11 mouse cellular contexts compared by ENCODE assay signal in genomic region chr11:75141913-75142312, GRCm38 (mm10). TPM values are rescaled to one million over a fixed set of nuclear protein-coding genes. Genes with fewer than 3 reads are reported as not detected.
DNase-seq lines count a peak whose midpoint lies in the region; ATAC-seq and TF ChIP-seq lines count a peak whose summit lies in the region.
"Had no signal": no experiment of that assay in that cellular context is flagged by ENCODE, and none has a peak within 500 bp of the region (broad histone marks: within the 10 kb centered on the region; RNA-seq: fewer than 3 reads in every experiment).

No protein-coding gene starts in this region.

- peaks cover 66% of the 10 kb centered on the region for H3K4me1 ChIP-seq in heart, embryonic 12.5 days (replicated peaks)
- peaks cover 46% of the 10 kb centered on the region for H3K4me1 ChIP-seq in heart, embryonic 11.5 days (ENCODE audit: control insufficient read depth, insufficient read depth, low read length)
- peaks cover 19% of the 10 kb centered on the region; the same call in 1 of the 2 replicates for H3K4me1 ChIP-seq in lung, postnatal 0 days (ENCODE audit: insufficient read depth, low read depth, low read length)
- peaks cover 61% of the 10 kb centered on the region for H3K4me1 ChIP-seq in embryonic facial prominence, embryonic 15.5 days
- H3K4me1 ChIP-seq in stomach, embryonic 15.5 days: peaks cover 51% of the 10 kb centered on the region

- intact Hi-C loops in left cerebral cortex, adult 2 months (cut with DNase I): no loop called here

- DNase-seq in lung, postnatal 0 days (ENCODE audit: low spot score): peak; percentile 63
- no peak for DNase-seq in lung, postnatal 14 days
- DNase-seq in layer of hippocampus, adult 18-20 months (ENCODE audit: low spot score in 2 of 2): no peak
- no peak for DNase-seq in left cerebral cortex, adult 2 months (ENCODE audit: extremely low spot score in 1 of 2, low spot score in 2 of 2)
- DNase-seq: adrenal gland, adult 8-10 months; cerebellum, adult 8-10 months had no signal

- no peaks in the 10 kb centered on the region for H3K27me3 ChIP-seq in heart, embryonic 12.5 days (replicated peaks)
- no peaks in the 10 kb centered on the region for H3K27me3 ChIP-seq in heart, embryonic 11.5 days (ENCODE audit: control insufficient read depth, insufficient read depth, low read length)
- H3K27me3 ChIP-seq in lung, postnatal 0 days (replicated peaks; ENCODE audit: insufficient read depth, low read length): no peaks in the 10 kb centered on the region
- H3K27me3 ChIP-seq in embryonic facial prominence, embryonic 15.5 days: no peaks in the 10 kb centered on the region
- H3K27me3 ChIP-seq in stomach, embryonic 15.5 days (replicated peaks): no peaks in the 10 kb centered on the region
- H3K27me3 ChIP-seq: CH12.LX had no signal

- no peak for TF ChIP-seq EP300 in lung, postnatal 0 days (IDR thresholded peaks at IDR 0.05)

- no peaks in the 10 kb centered on the region for H3K9me3 ChIP-seq in heart, embryonic 12.5 days (replicated peaks)
- H3K9me3 ChIP-seq in heart, embryonic 11.5 days (replicated peaks; ENCODE audit: control insufficient read depth, low read length): no peaks in the 10 kb centered on the region
- H3K9me3 ChIP-seq in lung, postnatal 0 days (ENCODE audit: low read length): no peaks in the 10 kb centered on the region
- H3K9me3 ChIP-seq in embryonic facial prominence, embryonic 15.5 days (replicated peaks): no peaks in the 10 kb centered on the region
- H3K9me3 ChIP-seq in stomach, embryonic 15.5 days: no peaks in the 10 kb centered on the region

- no peak overlapping the region for H3K9ac ChIP-seq in heart, embryonic 12.5 days
- no peak overlapping the region for H3K9ac ChIP-seq in heart, embryonic 11.5 days (ENCODE audit: low read depth, low read length)
- H3K9ac ChIP-seq in lung, postnatal 0 days (replicated peaks; ENCODE audit: low read depth): no peak overlapping the region
- no peak overlapping the region for H3K9ac ChIP-seq in embryonic facial prominence, embryonic 15.5 days
- H3K9ac ChIP-seq in stomach, embryonic 15.5 days: no peak overlapping the region

- 48% methylated on average over 1 of the region's 1 CpGs for WGBS in heart, embryonic 12.5 days
- WGBS in heart, embryonic 11.5 days (ENCODE audit: insufficient replicate concordance): 47% methylated on average over 1 of the region's 1 CpGs
- 32% methylated on average over 1 of the region's 1 CpGs for WGBS in lung, postnatal 0 days
- 8% methylated on average over 1 of the region's 1 CpGs for WGBS in embryonic facial prominence, embryonic 15.5 days
- WGBS in stomach, embryonic 15.5 days: 26% methylated on average over 1 of the region's 1 CpGs

- ATAC-seq in heart, embryonic 12.5 days (ENCODE audit: insufficient number of reproducible peaks, low FRiP score): no peak
- no peak for ATAC-seq in heart, embryonic 11.5 days (replicated peaks; ENCODE audit: insufficient number of reproducible peaks, low FRiP score, low TSS enrichment)
- peak; percentile 11; the same call in 1 of the 2 replicates for ATAC-seq in lung, postnatal 0 days
- peak; percentile 59 for ATAC-seq in embryonic facial prominence, embryonic 15.5 days (ENCODE audit: insufficient number of reproducible peaks, low FRiP score, low TSS enrichment, low read depth)
- ATAC-seq in stomach, embryonic 15.5 days (ENCODE audit: insufficient read depth, low FRiP score, low read depth): peak; percentile 51; the same call in 1 of the 2 replicates

- peak overlapping the region; percentile 54; the same call in 1 of the 2 replicates for H3K27ac ChIP-seq in heart, embryonic 12.5 days (ENCODE audit: poor library complexity, severe bottlenecking)
- no peak overlapping the region for H3K27ac ChIP-seq in heart, embryonic 11.5 days (ENCODE audit: low read depth, low read length)
- H3K27ac ChIP-seq in lung, postnatal 0 days (ENCODE audit: low read length): peak overlapping the region; percentile 33; the same call in 1 of the 2 replicates
- H3K27ac ChIP-seq in embryonic facial prominence, embryonic 15.5 days (replicated peaks): peak overlapping the region; percentile 86
- H3K27ac ChIP-seq in stomach, embryonic 15.5 days: peak overlapping the region; percentile 90
- H3K27ac ChIP-seq in left cerebral cortex, adult 2 months: no peak overlapping the region

- H3K36me3 ChIP-seq in heart, embryonic 12.5 days: peaks cover 26% of the 10 kb centered on the region
- H3K36me3 ChIP-seq in heart, embryonic 11.5 days (ENCODE audit: control insufficient read depth, insufficient read depth, low read length): peaks cover 3% of the 10 kb centered on the region; the same call in 1 of the 2 replicates
- 0 out of 2 replicates have a peak, but pooled peaks cover 4% of the 10 kb centered on the region for H3K36me3 ChIP-seq in lung, postnatal 0 days (ENCODE audit: insufficient read depth, low read length)
- peaks cover 23% of the 10 kb centered on the region for H3K36me3 ChIP-seq in embryonic facial prominence, embryonic 15.5 days
- H3K36me3 ChIP-seq in stomach, embryonic 15.5 days: peaks cover 10% of the 10 kb centered on the region; the same call in 1 of the 2 replicates

- H3K4me3 ChIP-seq in heart, embryonic 12.5 days: no peak overlapping the region
- no peak overlapping the region for H3K4me3 ChIP-seq in heart, embryonic 11.5 days (ENCODE audit: low read depth, low read length)
- H3K4me3 ChIP-seq in lung, postnatal 0 days (ENCODE audit: low read depth, low read length): no peak overlapping the region
- no peak overlapping the region for H3K4me3 ChIP-seq in embryonic facial prominence, embryonic 15.5 days (replicated peaks)
- H3K4me3 ChIP-seq in stomach, embryonic 15.5 days (replicated peaks): no peak overlapping the region
- H3K4me3 ChIP-seq in left cerebral cortex, adult 2 months: no peak overlapping the region

- TF ChIP-seq CTCF in lung, postnatal 0 days (IDR thresholded peaks at IDR 0.05): no peak
- no peak for TF ChIP-seq CTCF in left cerebral cortex, adult 2 months (IDR thresholded peaks at IDR 0.05)

- no peak overlapping the region for H3K4me2 ChIP-seq in heart, embryonic 12.5 days
- no peak overlapping the region for H3K4me2 ChIP-seq in heart, embryonic 11.5 days
- no peak overlapping the region for H3K4me2 ChIP-seq in lung, postnatal 0 days (replicated peaks; ENCODE audit: low read depth, low read length)
- H3K4me2 ChIP-seq in embryonic facial prominence, embryonic 15.5 days (replicated peaks): no peak overlapping the region
- H3K4me2 ChIP-seq in stomach, embryonic 15.5 days: no peak overlapping the region

RNA-seq across cellular contexts. Expression of gene Hic1, which starts 27.4 kb away (rescaled TPM):
- 13.3 and 13.8 TPM in 2 replicates for polyA plus RNA-seq in heart, embryonic 12.5 days (2016; fragmentation: Nextera tagmentation; extraction: Ambion mirVana)
- 2.5 and 3.0 TPM in 2 replicates for polyA plus RNA-seq in heart, embryonic 11.5 days (2014; fragmentation: Nextera tagmentation; extraction: Ambion mirVana)
- polyA plus RNA-seq in lung, postnatal 0 days (2015; fragmentation: Nextera tagmentation; extraction: Ambion mirVana): 9.9 and 13.4 TPM in 2 replicates
- polyA plus RNA-seq in embryonic facial prominence, embryonic 15.5 days (2015; fragmentation: Nextera tagmentation; extraction: Ambion mirVana): 17.7 and 19.8 TPM in 2 replicates
- 25.3 and 28.0 TPM in 2 replicates for polyA plus RNA-seq in stomach, embryonic 15.5 days (2015; fragmentation: Nextera tagmentation; extraction: Ambion mirVana)
- total RNA-seq in layer of hippocampus, adult 18-20 months (2021): 1 to 10 TPM; 2.7 to 3.3 TPM
- total RNA-seq in left cerebral cortex, adult 2 months (2021): 1 to 10 TPM; 3.3 to 3.9 TPM

RNA-seq across cellular contexts. Expression of gene Ovca2, which starts 36.7 kb away (rescaled TPM):
- polyA plus RNA-seq in heart, embryonic 12.5 days (2016; fragmentation: Nextera tagmentation; extraction: Ambion mirVana): 19.4 and 20.5 TPM in 2 replicates
- 23.4 and 24.6 TPM in 2 replicates for polyA plus RNA-seq in heart, embryonic 11.5 days (2014; fragmentation: Nextera tagmentation; extraction: Ambion mirVana)
- polyA plus RNA-seq in lung, postnatal 0 days (2015; fragmentation: Nextera tagmentation; extraction: Ambion mirVana): 19.7 and 22.0 TPM in 2 replicates
- 23.8 and 25.1 TPM in 2 replicates for polyA plus RNA-seq in embryonic facial prominence, embryonic 15.5 days (2015; fragmentation: Nextera tagmentation; extraction: Ambion mirVana)
- polyA plus RNA-seq in stomach, embryonic 15.5 days (2015; fragmentation: Nextera tagmentation; extraction: Ambion mirVana): 21.0 and 22.2 TPM in 2 replicates
- total RNA-seq in layer of hippocampus, adult 18-20 months (2021): 10 to 100 TPM; 18.3 to 20.5 TPM
- total RNA-seq in left cerebral cortex, adult 2 months (2021): 10 to 100 TPM; 12.1 to 12.7 TPM

RNA-seq across cellular contexts. Expression of gene Dph1, which starts 49.1 kb away (rescaled TPM):
- polyA plus RNA-seq in heart, embryonic 12.5 days (2016; fragmentation: Nextera tagmentation; extraction: Ambion mirVana): 23.3 and 23.5 TPM in 2 replicates
- polyA plus RNA-seq in heart, embryonic 11.5 days (2014; fragmentation: Nextera tagmentation; extraction: Ambion mirVana): 16.5 and 21.0 TPM in 2 replicates
- 11.3 and 14.8 TPM in 2 replicates for polyA plus RNA-seq in lung, postnatal 0 days (2015; fragmentation: Nextera tagmentation; extraction: Ambion mirVana)
- polyA plus RNA-seq in embryonic facial prominence, embryonic 15.5 days (2015; fragmentation: Nextera tagmentation; extraction: Ambion mirVana): 20.5 and 21.0 TPM in 2 replicates
- polyA plus RNA-seq in stomach, embryonic 15.5 days (2015; fragmentation: Nextera tagmentation; extraction: Ambion mirVana): 18.4 and 21.3 TPM in 2 replicates
- total RNA-seq in layer of hippocampus, adult 18-20 months (2021): 10 to 100 TPM; 33.2 to 33.9 TPM
- total RNA-seq in left cerebral cortex, adult 2 months (2021): 10 to 100 TPM; 27.9 to 28.9 TPM

RNA-seq across cellular contexts. Expression of gene Rtn4rl1, which starts 51.7 kb away (rescaled TPM):
- polyA plus RNA-seq in heart, embryonic 12.5 days (2016; fragmentation: Nextera tagmentation; extraction: Ambion mirVana): 16.3 and 16.8 TPM in 2 replicates
- 12.7 and 16.8 TPM in 2 replicates for polyA plus RNA-seq in heart, embryonic 11.5 days (2014; fragmentation: Nextera tagmentation; extraction: Ambion mirVana)
- 3.6 and 4.3 TPM in 2 replicates for polyA plus RNA-seq in lung, postnatal 0 days (2015; fragmentation: Nextera tagmentation; extraction: Ambion mirVana)
- 6.4 and 7.3 TPM in 2 replicates for polyA plus RNA-seq in embryonic facial prominence, embryonic 15.5 days (2015; fragmentation: Nextera tagmentation; extraction: Ambion mirVana)
- polyA plus RNA-seq in stomach, embryonic 15.5 days (2015; fragmentation: Nextera tagmentation; extraction: Ambion mirVana): 2.2 and 2.3 TPM in 2 replicates
- 100 to 1,000 TPM; 109 to 117 TPM for total RNA-seq in layer of hippocampus, adult 18-20 months (2021)
- 10 to 100 TPM; 89.0 to 99.0 TPM for total RNA-seq in left cerebral cortex, adult 2 months (2021)

Comparison
In these comparisons a context has a peak if more than half of its experiments do, and no peak if none do; other contexts are left out.
1. H3K27ac ChIP-seq: peak in heart, embryonic 12.5 days (single experiment), lung, postnatal 0 days (single experiment), embryonic facial prominence, embryonic 15.5 days (single experiment) and stomach, embryonic 15.5 days (single experiment); none in heart, embryonic 11.5 days (single experiment) and left cerebral cortex, adult 2 months (single experiment).
2. ATAC-seq: peak in lung, postnatal 0 days (single experiment), embryonic facial prominence, embryonic 15.5 days (single experiment) and stomach, embryonic 15.5 days (single experiment); none in heart, embryonic 12.5 days (single experiment) and heart, embryonic 11.5 days (single experiment).